Mouse (Mus musculus) T-helper 17 cell (primary cell): ENCODE data around the gene Npy4r.

Experiments used
- in situ Hi-C, 2 experiments: fragments of 300-600 bp; cut with MboI, MseI; formaldehyde crosslinking; loops; 1 replicate in 1 of 2; 2 replicates in 1 of 2; pipeline ENCODE4 v1.15.1; 2025; ENCODE audit warnings: high pct_unique_total_duplicates in 2 of 2

Npy4r gene

GRCm38 (mm10) chr14:34120016-34120910 lies 32.0 kb downstream of the Npy4r start:
- in situ Hi-C loops, result no loop called here

GRCm38 (mm10) chr14:34119046-34119723 lies 33.1 kb downstream of the Npy4r start:
- in situ Hi-C loops, result no loop called here

- in situ Hi-C loops, result no loop called here
These were observed 38.0 kb downstream of the Npy4r start for GRCm38 (mm10) chr14:34114311-34114710.

GRCm38 (mm10) chr14:34107594-34107993 lies 44.7 kb downstream of the Npy4r start:
- in situ Hi-C loops, result loop anchor here in 1 of 2 experiments (10.0 kb wide), 1 partner anchor 477 kb away; the partner anchor contains the start of gene Ldb3

- in situ Hi-C loops, result loop anchor here in 1 of 2 experiments (10.0 kb wide), 1 partner anchor 478 kb away; the partner anchor contains the start of gene Ldb3
These were observed 45.8 kb downstream of the Npy4r start for GRCm38 (mm10) chr14:34106389-34107062.

GRCm38 (mm10) chr14:34104892-34105291 lies 47.4 kb downstream of the Npy4r start:
- in situ Hi-C loops, result loop anchor here in 1 of 2 experiments (10.0 kb wide), 1 partner anchor 480 kb away; the partner anchor contains the start of gene Ldb3

GRCm38 (mm10) chr14:34103855-34104254 lies 48.4 kb downstream of the Npy4r start:
- in situ Hi-C loops, result loop anchor here in 1 of 2 experiments (10.0 kb wide), 1 partner anchor 481 kb away; the partner anchor contains the start of gene Ldb3

GRCm38 (mm10) chr14:34102601-34103000 lies 49.7 kb downstream of the Npy4r start, which contains the start of gene A630023A22Rik:
A630023A22Rik (minus strand) TSS chr14:34102754.
- in situ Hi-C loops, result loop anchor here in 1 of 2 experiments (10.0 kb wide), 1 partner anchor 482 kb away; the partner anchor contains the start of gene Ldb3

GRCm38 (mm10) chr14:34096161-34096560 lies 56.1 kb downstream of the Npy4r start:
- in situ Hi-C loops, result loop anchor here in 1 of 2 experiments (25.0 kb wide), 2 partner anchors 266 to 691 kb away; partner anchors contain the start of genes Fam25c and Sncg
